Mouse (Mus musculus) urinary bladder, adult 18-20 months (tissue): Measurements from ENCODE around the gene Atxn2.
"Not testable (repeated sequence)": the region's sequence is repeated elsewhere in the genome, so short reads cannot be mapped to it uniquely, and the experiment has no call there.

Experiments used
- DNase-seq, 2 experiments: peaks; one replicate each; pipeline ENCODE4 v3.0.0; 2022; ENCODE audit warnings: low spot score in 2 of 2, mixed read lengths in 2 of 2

Gene Atxn2

GRCm38 (mm10) chr5:121710851-121711173 lies 325 bp upstream of the Atxn2 start:
- DNase-seq = no peak

GRCm38 (mm10) chr5:121711928-121712231 lies 743 bp downstream of the Atxn2 start:
- DNase-seq = no peak

- no peak for DNase-seq
These were observed 1.2 kb downstream of the Atxn2 start for GRCm38 (mm10) chr5:121712232-121712933.

- peak in 1 of 2 experiments; percentile 41 for DNase-seq
These were observed 1.9 kb downstream of the Atxn2 start for GRCm38 (mm10) chr5:121712934-121713538.

- no peak for DNase-seq
These were observed 3.2 kb downstream of the Atxn2 start for GRCm38 (mm10) chr5:121714331-121714730.

GRCm38 (mm10) chr5:121714928-121715327 lies 3.8 kb downstream of the Atxn2 start:
- no peak for DNase-seq

GRCm38 (mm10) chr5:121718462-121718861 lies 7.3 kb downstream of the Atxn2 start:
- no peak for DNase-seq

GRCm38 (mm10) chr5:121720888-121721585 lies 9.9 kb downstream of the Atxn2 start:
- no peak for DNase-seq

- DNase-seq = no peak
These were observed 10.7 kb downstream of the Atxn2 start for GRCm38 (mm10) chr5:121721841-121722240.

- no peak for DNase-seq
These were observed 13.5 kb downstream of the Atxn2 start for GRCm38 (mm10) chr5:121724678-121725077.

- no peak for DNase-seq
These were observed 18.9 kb downstream of the Atxn2 start for GRCm38 (mm10) chr5:121730057-121730456.

- DNase-seq = no peak
These were observed 25.5 kb downstream of the Atxn2 start for GRCm38 (mm10) chr5:121736641-121737040.

- not testable (repeated sequence) for DNase-seq
These were observed 27.0 kb downstream of the Atxn2 start for GRCm38 (mm10) chr5:121738162-121738561.

- DNase-seq = no peak
These were observed 27.5 kb downstream of the Atxn2 start for GRCm38 (mm10) chr5:121738576-121739191.

GRCm38 (mm10) chr5:121740516-121740915 lies 29.4 kb downstream of the Atxn2 start:
- DNase-seq = no peak

- DNase-seq = no peak
These were observed 31.8 kb downstream of the Atxn2 start for GRCm38 (mm10) chr5:121742915-121743314.

- DNase-seq = not testable (repeated sequence)
These were observed 36.9 kb downstream of the Atxn2 start for GRCm38 (mm10) chr5:121747884-121748594.

GRCm38 (mm10) chr5:121749633-121750032 lies 38.5 kb downstream of the Atxn2 start:
- DNase-seq = no peak

GRCm38 (mm10) chr5:121757900-121758299 lies 46.8 kb downstream of the Atxn2 start:
- DNase-seq = no peak

- no peak for DNase-seq
These were observed 47.2 kb downstream of the Atxn2 start for GRCm38 (mm10) chr5:121758341-121758740.

- no peak for DNase-seq
These were observed 48.8 kb downstream of the Atxn2 start for GRCm38 (mm10) chr5:121759921-121760320.

GRCm38 (mm10) chr5:121761459-121761858 lies 50.3 kb downstream of the Atxn2 start:
- no peak for DNase-seq
